Mouse (Mus musculus) heart, adult 2 months (tissue): ENCODE results near the gene Magi3.

Source experiments
- CTCF ChIP-seq: fragments of 200-600 bp; IDR thresholded peaks from 2 replicates; pipeline ENCODE4 v1.8.1; 2022; ENCODE audit warnings: antibody characterized with exemption, mild to moderate bottlenecking, moderate library complexity
- POLR2A ChIP-seq: fragments of 200-500 bp; IDR thresholded peaks from 2 replicates; pipeline ENCODE4 v1.6.1; 2011; ENCODE audit warnings: mild to moderate bottlenecking, low read depth, low read length, control low read depth; ENCODE audit not compliant: insufficient read depth

DNA sequence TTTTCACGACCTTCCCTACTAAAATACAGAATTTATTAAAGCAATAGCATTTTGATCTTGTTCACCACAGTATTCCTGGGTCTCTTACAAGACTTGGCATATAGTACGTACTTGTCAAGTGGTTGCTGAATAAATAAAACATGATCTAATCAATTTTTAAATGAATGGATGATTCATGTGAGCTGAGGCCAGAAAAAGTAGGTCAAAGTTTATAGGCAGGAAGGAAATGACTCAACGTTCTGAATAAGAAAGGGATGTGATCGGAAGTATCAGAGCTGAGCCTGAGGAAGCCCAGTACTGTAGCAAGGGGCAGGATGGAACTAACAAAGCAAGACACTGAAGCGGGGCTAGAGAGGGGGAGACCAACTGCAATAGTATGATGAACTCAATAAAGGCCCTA, 127.4 kb downstream of the Magi3 start:
- TF ChIP-seq POLR2A: no peak
- TF ChIP-seq CTCF: no peak
